Mouse (Mus musculus): ENCODE measurements at regions not wholly inside any gene's neighbourhood (a gene's known extent, or its start where the extent isn't known, plus 50 kb on each side); places are given as distances from the start of the nearest gene placed in this dataset.

DNA sequence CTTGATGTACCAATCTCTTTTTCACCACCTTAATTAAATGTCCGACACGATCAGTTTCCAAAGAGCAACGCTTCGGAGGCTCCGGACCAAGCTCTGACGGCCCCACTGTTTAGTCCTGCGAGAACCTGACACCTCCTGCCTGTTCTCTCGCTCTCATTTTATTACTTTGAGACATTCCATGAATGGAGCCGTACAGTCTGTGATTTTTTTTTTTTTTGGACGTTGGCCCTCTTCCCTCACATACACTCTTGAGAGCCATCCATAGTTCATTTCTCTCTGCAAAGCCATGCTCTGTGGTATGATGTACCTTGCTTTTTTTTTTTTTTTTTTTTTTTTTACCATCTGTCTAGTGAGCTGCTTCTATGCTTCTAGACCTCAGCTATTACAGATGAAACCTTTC is 106.7 kb downstream of the Nxnl2 start:
- WGBS: 77% methylated on average over 10 of the region's 10 CpGs
- DNase-seq: no peak
- TF ChIP-seq POLR2A (IDR thresholded peaks at IDR 0.05; ENCODE audit: insufficient read depth, low read depth, low read length) (no peak), EP300 (IDR thresholded peaks at IDR 0.05; ENCODE audit: insufficient read depth, low read depth, low read length) (no peak), CTCF (IDR thresholded peaks at IDR 0.05) (no peak)
- Histone ChIP-seq H3K79me2 (replicated peaks; ENCODE audit: control insufficient read depth, insufficient read depth, low read length) (no peaks in the 10 kb centered on the region), H3K27me3 (ENCODE audit: control insufficient read depth, insufficient read depth, low read length) (no peaks in the 10 kb centered on the region), H3K36me3 (ENCODE audit: control insufficient read depth, insufficient read depth, low read length) (no peaks in the 10 kb centered on the region), H3K4me1 (ENCODE audit: control insufficient read depth, insufficient read depth, low read length) (no peaks in the 10 kb centered on the region; the same call in 1 of the 2 replicates), H3K27ac (no peak overlapping the region), H3K9ac (ENCODE audit: low read depth, low read length) (no peak overlapping the region), H3K4me3 (no peak overlapping the region)
- intact Hi-C loops (cut with DNase I): no loop called here

DNA sequence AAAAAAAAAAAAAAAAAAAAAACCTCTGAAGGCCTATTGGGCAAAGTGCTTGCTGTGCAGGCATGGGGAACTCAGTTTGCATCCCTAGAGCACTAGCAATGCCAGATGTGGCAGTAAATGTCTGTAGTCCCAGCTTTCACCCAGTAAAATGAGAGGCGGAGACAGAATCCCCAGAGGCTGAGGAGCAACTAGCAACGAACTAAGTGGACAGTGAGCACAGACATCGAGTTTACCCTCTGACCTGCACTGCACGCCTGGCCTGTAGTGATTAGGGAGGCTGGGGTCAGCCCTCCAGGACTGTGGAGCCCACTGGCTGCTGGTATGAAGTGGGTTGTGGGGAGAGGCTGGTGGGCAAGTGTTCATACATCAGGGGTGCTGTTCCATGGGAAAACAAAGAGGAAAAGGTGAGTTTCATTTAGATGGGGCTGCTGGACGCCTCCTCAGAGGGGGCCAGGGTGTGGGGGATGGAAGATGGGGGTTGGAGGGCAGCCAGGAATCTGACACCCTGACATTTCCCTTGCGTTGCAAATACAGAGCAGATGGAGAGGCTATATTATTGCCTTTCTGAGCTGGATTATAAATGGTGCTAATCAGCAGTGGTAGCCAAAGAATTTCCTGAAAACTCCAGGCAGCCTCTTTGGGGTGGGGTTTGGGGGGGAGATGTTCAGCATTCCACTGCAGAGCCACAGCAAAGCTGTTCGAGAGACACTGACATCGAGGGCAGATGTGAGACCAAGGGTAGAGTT is 109.0 kb downstream of the Nxnl2 start:
- intact Hi-C loops (cut with DNase I): no loop called here
- H3K36me3 ChIP-seq (ENCODE audit: control insufficient read depth, insufficient read depth, low read length): no peaks in the 10 kb centered on the region
- H3K4me1 ChIP-seq (ENCODE audit: control insufficient read depth, insufficient read depth, low read length): no peaks in the 10 kb centered on the region; the same call in 1 of the 2 replicates
- 32% methylated on average over 8 of the region's 8 CpGs for whole genome bisulfite sequencing
- no peak overlapping the region for H3K27ac ChIP-seq
- H3K27me3 ChIP-seq (ENCODE audit: control insufficient read depth, insufficient read depth, low read length): no peaks in the 10 kb centered on the region
- H3K9ac ChIP-seq (ENCODE audit: low read depth, low read length): no peak overlapping the region
- TF ChIP-seq EP300 (IDR thresholded peaks at IDR 0.05; ENCODE audit: insufficient read depth, low read depth, low read length) (no peak), CTCF (IDR thresholded peaks at IDR 0.05) (no peak), POLR2A (IDR thresholded peaks at IDR 0.05; ENCODE audit: insufficient read depth, low read depth, low read length) (no peak)
- no peaks in the 10 kb centered on the region for H3K79me2 ChIP-seq (replicated peaks; ENCODE audit: control insufficient read depth, insufficient read depth, low read length)
- DNase-seq: no peak
- H3K4me3 ChIP-seq: no peak overlapping the region

DNA sequence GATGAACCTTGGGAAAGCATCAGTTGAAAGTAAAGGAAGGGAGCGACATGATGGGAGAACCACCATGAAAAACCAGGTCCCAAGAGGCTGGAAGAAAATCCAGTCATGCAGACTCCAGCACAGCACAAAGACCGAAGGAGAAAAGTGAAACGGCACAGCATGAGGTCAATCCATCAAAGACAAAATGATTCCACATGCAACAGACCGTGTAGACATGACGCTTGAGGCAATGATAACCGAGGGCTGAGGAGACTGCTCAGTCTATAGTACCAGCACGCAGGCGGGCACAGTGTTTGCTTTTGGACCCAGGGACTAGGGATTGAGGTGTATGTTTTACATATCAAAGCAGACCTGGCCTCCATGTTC is 109.5 kb downstream of the Nxnl2 start:
- no peak for DNase-seq
- TF ChIP-seq POLR2A (IDR thresholded peaks at IDR 0.05; ENCODE audit: insufficient read depth, low read depth, low read length): no peak
- TF ChIP-seq CTCF (IDR thresholded peaks at IDR 0.05): no peak
- no peak for TF ChIP-seq EP300 (IDR thresholded peaks at IDR 0.05; ENCODE audit: insufficient read depth, low read depth, low read length)
- H3K4me1 ChIP-seq (ENCODE audit: control insufficient read depth, insufficient read depth, low read length): no peaks in the 10 kb centered on the region; the same call in 1 of the 2 replicates
- intact Hi-C loops (cut with DNase I): no loop called here
- H3K36me3 ChIP-seq (ENCODE audit: control insufficient read depth, insufficient read depth, low read length): no peaks in the 10 kb centered on the region
- no peaks in the 10 kb centered on the region for H3K27me3 ChIP-seq (ENCODE audit: control insufficient read depth, insufficient read depth, low read length)
- WGBS: 61% methylated on average over 8 of the region's 8 CpGs
- no peak overlapping the region for H3K27ac ChIP-seq
- H3K4me3 ChIP-seq: no peak overlapping the region
- H3K9ac ChIP-seq (ENCODE audit: low read depth, low read length): no peak overlapping the region
- no peaks in the 10 kb centered on the region for H3K79me2 ChIP-seq (replicated peaks; ENCODE audit: control insufficient read depth, insufficient read depth, low read length)

GRCm38 (mm10) chr13:51284679-51285078 is 113.9 kb downstream of the Nxnl2 start:
- Histone ChIP-seq H3K27me3 (ENCODE audit: control insufficient read depth, insufficient read depth, low read length) (no peaks in the 10 kb centered on the region), H3K4me3 (no peak overlapping the region), H3K4me1 (ENCODE audit: control insufficient read depth, insufficient read depth, low read length) (no peaks in the 10 kb centered on the region; the same call in 1 of the 2 replicates), H3K79me2 (replicated peaks; ENCODE audit: control insufficient read depth, insufficient read depth, low read length) (no peaks in the 10 kb centered on the region), H3K9ac (ENCODE audit: low read depth, low read length) (no peak overlapping the region), H3K27ac (no peak overlapping the region), H3K36me3 (ENCODE audit: control insufficient read depth, insufficient read depth, low read length) (no peaks in the 10 kb centered on the region)
- no peak for TF ChIP-seq POLR2A (IDR thresholded peaks at IDR 0.05; ENCODE audit: insufficient read depth, low read depth, low read length)
- TF ChIP-seq EP300 (IDR thresholded peaks at IDR 0.05; ENCODE audit: insufficient read depth, low read depth, low read length): no peak
- TF ChIP-seq CTCF (IDR thresholded peaks at IDR 0.05): no peak
- no peak for DNase-seq
- intact Hi-C loops (cut with DNase I): no loop called here

DNA sequence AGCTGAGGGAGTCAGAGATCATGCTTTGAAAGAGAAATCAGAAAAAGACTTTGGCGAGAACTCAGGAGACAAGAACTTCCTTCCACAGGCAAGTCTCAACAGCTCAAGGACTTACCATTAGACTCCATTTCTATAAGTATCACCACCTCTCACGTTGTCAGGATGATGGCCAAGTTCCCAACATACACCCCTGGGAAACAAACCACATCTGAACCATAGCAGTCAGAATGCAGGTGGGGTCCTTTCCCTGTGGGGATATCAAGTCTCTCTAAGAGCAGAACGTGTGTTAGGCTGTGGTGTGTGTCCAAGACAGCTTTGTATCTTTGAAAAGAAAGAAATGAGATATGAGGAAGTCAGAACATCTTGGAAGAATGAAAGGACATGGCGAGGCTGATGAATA is 118.6 kb downstream of the Nxnl2 start:
- H3K27ac ChIP-seq: no peak overlapping the region
- TF ChIP-seq CTCF (IDR thresholded peaks at IDR 0.05) (no peak), POLR2A (IDR thresholded peaks at IDR 0.05; ENCODE audit: insufficient read depth, low read depth, low read length) (no peak), EP300 (IDR thresholded peaks at IDR 0.05; ENCODE audit: insufficient read depth, low read depth, low read length) (no peak)
- no peaks in the 10 kb centered on the region for H3K36me3 ChIP-seq (ENCODE audit: control insufficient read depth, insufficient read depth, low read length)
- H3K9ac ChIP-seq (ENCODE audit: low read depth, low read length): no peak overlapping the region
- DNase-seq: no peak
- no peaks in the 10 kb centered on the region for H3K27me3 ChIP-seq (ENCODE audit: control insufficient read depth, insufficient read depth, low read length)
- H3K4me1 ChIP-seq (ENCODE audit: control insufficient read depth, insufficient read depth, low read length): no peaks in the 10 kb centered on the region
- H3K79me2 ChIP-seq (replicated peaks; ENCODE audit: control insufficient read depth, insufficient read depth, low read length): no peaks in the 10 kb centered on the region
- 64% methylated on average over 4 of the region's 4 CpGs for WGBS
- intact Hi-C loops (cut with DNase I): no loop called here
- no peak overlapping the region for H3K4me3 ChIP-seq

GRCm38 (mm10) chr13:51290021-51290424 is 118.4 kb upstream of the S1pr3 start:
- Histone ChIP-seq H3K79me2 (replicated peaks; ENCODE audit: control insufficient read depth, insufficient read depth, low read length) (no peaks in the 10 kb centered on the region), H3K27me3 (ENCODE audit: control insufficient read depth, insufficient read depth, low read length) (no peaks in the 10 kb centered on the region), H3K27ac (no peak overlapping the region), H3K4me1 (ENCODE audit: control insufficient read depth, insufficient read depth, low read length) (no peaks in the 10 kb centered on the region), H3K36me3 (ENCODE audit: control insufficient read depth, insufficient read depth, low read length) (no peaks in the 10 kb centered on the region), H3K4me3 (no peak overlapping the region), H3K9ac (ENCODE audit: low read depth, low read length) (no peak overlapping the region)
- TF ChIP-seq POLR2A (IDR thresholded peaks at IDR 0.05; ENCODE audit: insufficient read depth, low read depth, low read length) (no peak), EP300 (IDR thresholded peaks at IDR 0.05; ENCODE audit: insufficient read depth, low read depth, low read length) (no peak), CTCF (IDR thresholded peaks at IDR 0.05) (no peak)
- DNase-seq: no peak
- 85% methylated on average over 7 of the region's 7 CpGs for WGBS
- intact Hi-C loops (cut with DNase I): no loop called here

All from heart, adult 2 months (tissue).